Mouse (Mus musculus): ENCODE data around the gene Yipf1.

- TF ChIP-seq CTCF (IDR thresholded peaks at IDR 0.05; ENCODE audit: low read depth, low read length) (peak; percentile 51), POLR2A (IDR thresholded peaks at IDR 0.05; ENCODE audit: extremely low read depth, insufficient read depth, low read length) (no peak)
These were observed 19.4 kb downstream of the Yipf1 start for GRCm38 (mm10) chr4:107333514-107333913.
